Mouse (Mus musculus): Measurements from ENCODE around the gene Sp4.

DNA sequence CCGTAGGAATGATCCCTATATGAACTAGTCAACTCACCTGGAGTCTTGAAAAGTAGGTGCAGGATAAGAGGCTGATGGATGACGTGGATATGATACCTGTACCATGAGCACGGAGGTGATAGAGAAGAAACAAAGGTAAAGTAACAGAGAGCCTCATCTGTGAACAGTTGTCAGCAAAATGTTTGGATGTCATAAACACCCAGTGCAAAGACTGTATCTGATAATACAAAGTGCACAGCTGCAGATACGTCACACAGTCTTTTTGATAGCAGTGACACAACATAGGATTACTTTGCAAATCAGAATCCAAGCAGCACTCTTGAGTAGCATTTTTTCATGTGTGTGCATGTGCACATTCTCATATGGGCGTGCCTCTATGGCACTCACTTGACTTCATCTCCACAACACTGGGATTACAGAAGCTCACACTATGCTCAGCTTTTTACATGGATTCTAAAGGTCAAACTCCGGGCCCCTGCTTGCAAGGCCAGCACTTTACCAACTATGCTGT is 27.6 kb upstream of the Sp4 start:
- no peak for TF ChIP-seq CTCF (IDR thresholded peaks at IDR 0.05; ENCODE audit: extremely low read depth, insufficient read depth, low read length)
- TF ChIP-seq POLR2A (IDR thresholded peaks at IDR 0.05; ENCODE audit: extremely low read depth, insufficient read depth, low read length) = no peak

All from cortical plate, adult 2 months (tissue).